Mouse (Mus musculus): ENCODE measurements at regions not wholly inside any gene's neighbourhood (a gene's known extent, or its start where the extent isn't known, plus 50 kb on each side); places are given as distances from the start of the nearest gene placed in this dataset.

DNA sequence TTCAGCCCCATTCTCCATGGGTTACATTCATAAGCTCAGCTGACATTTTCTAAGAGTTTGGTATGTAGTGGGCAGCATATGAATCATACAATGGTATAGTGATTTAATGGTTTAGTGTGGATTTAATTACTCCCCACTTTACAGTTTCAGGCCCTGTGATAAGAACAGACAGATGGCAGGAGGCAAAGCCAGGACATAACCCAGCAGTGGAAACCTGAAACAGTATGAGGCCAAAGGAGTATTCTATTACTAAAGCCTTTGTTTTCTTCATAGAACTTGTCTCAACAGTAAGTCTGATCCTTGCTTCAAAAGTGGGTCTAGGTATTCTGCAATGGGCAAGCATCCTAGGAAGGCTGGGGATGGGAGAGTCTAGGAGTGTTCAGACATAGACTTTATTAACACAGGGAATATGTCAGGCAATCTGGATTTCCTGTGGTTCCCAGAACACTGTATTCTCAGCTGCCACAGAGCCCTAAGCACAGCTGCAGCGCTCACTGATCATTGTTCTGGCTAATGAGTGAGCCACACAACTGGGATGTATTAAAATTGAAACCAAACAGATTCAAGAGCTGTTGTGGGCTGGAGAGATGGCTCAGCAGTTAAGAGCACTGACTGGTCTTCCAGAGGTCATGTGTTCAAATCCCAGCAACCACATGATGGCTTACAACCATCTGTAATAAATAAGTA, 604.6 kb downstream of the Diaph3 start:
- TF ChIP-seq CTCF (IDR thresholded peaks at IDR 0.05; ENCODE audit: insufficient read depth, low read depth, low read length) (no peak), POLR2A (IDR thresholded peaks at IDR 0.05; ENCODE audit: insufficient read depth, low read depth, low read length) (no peak)

Measured in olfactory bulb, adult 2 months (tissue).